Mouse (Mus musculus): Measurements from ENCODE around the gene Slc26a11. TPM values are rescaled to one million over a fixed set of nuclear protein-coding genes. Genes with fewer than 3 reads are reported as not detected.
A peak's percentile ranks its signal among the peaks of the same experiment; 100 is the strongest.

The Slc26a11 gene
- polyA plus RNA-seq, 1 experiment from 2014 or later = 3.6 TPM

DNA sequence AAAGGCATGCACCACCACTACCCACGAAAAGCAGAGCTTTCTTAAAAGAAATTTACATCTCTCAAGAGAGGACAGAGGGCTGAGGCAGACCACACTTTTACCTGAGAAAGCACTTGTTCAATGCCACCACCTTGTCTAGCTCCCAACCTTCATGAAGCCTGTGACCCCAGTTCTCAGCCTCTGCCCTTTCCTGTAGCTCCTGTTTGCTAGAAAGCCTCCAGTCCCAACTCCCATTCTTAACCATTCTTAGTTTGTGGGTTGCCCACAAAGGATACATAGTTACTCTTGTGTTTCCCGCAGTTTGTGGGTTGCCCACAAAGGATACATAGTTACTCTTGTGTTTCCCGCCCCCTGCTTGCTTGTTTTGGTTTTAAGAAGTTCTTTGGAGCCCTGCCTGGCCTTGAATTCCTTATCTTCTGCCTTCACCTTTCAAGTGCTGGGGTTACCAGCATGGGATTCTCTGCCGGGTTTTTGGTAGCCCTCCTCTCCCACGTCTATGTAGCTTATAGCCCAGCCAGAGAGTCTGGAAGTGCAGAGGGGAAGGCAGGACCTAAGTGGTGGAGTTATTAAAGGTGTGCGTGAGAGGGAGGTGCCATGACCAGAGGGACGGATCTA, 36.1 kb downstream of the Slc26a11 start:
- no peak overlapping the region for H3K9ac ChIP-seq (ENCODE audit: low read length)
- no peak for TF ChIP-seq EP300 (optimal IDR thresholded peaks at IDR 0.05)
- DNase-seq (ENCODE audit: low spot score) = no peak
- WGBS = 44% methylated on average over 7 of the region's 7 CpGs
- H3K4me3 ChIP-seq (ENCODE audit: low read depth, low read length) = no peak overlapping the region
- H3K9me3 ChIP-seq (ENCODE audit: control insufficient read depth, low read length) = no peaks in the 10 kb centered on the region
- peak overlapping the region; percentile 82 for H3K27ac ChIP-seq (replicated peaks)
- no peak for ATAC-seq (ENCODE audit: low FRiP score, low TSS enrichment)
- no peaks in the 10 kb centered on the region; the same call in 1 of the 2 replicates for H3K4me1 ChIP-seq (replicated peaks; ENCODE audit: control insufficient read depth, insufficient read depth)
- H3K27me3 ChIP-seq (ENCODE audit: control insufficient read depth, insufficient read depth, low read length) = no peaks in the 10 kb centered on the region
- peak overlapping the region; percentile 80 for H3K4me2 ChIP-seq (replicated peaks; ENCODE audit: low read depth)
- 0 out of 2 replicates have a peak, but pooled peaks cover 2% of the 10 kb centered on the region for H3K36me3 ChIP-seq (ENCODE audit: control insufficient read depth, insufficient read depth, low read length)

DNA sequence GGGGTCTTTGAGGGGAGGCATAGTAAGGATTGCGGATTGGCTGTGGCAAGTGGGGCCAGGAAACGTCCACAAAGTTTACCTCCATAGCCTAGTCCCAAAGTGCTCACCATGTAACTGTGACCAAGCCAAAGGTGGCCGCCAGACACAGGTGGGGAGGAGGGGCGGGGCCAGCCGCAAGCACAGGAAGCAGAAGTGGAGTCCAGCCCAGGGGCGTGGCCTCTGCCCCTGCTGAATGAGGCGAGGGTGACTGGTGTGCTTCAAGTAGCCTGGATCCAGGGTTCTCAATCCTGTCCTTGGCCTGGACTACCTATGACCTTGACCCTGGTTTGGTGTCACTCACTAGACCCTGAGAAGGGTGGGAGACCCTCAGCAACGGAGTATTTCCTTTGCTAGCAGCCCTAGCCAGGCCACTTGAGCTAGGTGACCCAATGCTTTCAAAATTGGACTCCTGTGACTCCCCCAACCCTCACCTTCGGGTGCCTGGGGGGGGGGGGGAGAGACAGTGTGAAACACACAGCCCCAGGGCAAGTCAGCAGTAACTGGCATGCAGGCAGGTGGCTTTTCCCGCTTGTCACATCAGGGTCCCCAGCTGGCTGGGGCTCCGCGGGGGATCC, 36.8 kb downstream of the Slc26a11 start:
- Histone ChIP-seq H3K4me2 (replicated peaks; ENCODE audit: low read depth) (peak overlapping the region; percentile 74), H3K9ac (ENCODE audit: low read length) (peak overlapping the region; percentile 63; the same call in 1 of the 2 replicates), H3K27me3 (ENCODE audit: control insufficient read depth, insufficient read depth, low read length) (no peaks in the 10 kb centered on the region)

DNA sequence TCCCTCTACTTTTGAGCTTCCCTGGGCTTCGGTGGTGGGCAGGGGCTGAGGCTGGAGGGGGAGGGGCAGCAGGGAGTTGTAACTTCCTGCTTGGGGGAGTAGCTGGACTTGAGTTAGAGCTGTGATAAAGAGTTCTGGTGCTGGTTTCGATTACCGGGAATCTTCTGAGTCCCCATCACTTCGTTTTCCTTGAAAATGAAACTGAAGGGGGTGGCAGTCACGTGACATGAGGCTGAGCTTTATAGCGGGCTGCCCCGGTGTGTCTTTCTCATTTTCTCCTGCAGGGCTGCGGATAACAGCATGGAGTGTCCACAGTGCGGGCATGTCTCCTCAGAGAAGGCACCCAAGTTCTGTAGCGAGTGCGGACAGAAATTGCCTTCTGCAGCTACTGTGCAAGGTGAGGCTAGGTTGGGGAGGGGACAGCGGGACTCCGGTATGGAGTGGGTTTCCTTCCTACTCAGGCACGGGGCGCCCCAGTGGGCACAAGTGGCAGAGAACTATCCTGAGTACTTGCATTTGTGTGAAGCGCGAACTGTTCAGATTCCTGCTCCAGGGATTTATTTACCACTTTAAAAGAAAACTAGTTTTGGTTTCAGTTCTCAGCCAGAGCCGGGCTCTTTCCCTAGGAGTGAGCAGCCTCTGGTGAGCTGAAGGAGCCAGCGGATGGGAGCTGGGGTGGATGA, 37.6 kb downstream of the Slc26a11 start, which contains the start of gene Rnf213:
Gene Rnf213 (plus strand): TSS at position 301 of the 683 bp plus-strand sequence.
- peak; percentile 78 for DNase-seq (ENCODE audit: low spot score)
- peak within 1 kb of the TSS; percentile 63 for H3K9ac ChIP-seq (ENCODE audit: low read length)
- H3K27me3 ChIP-seq (ENCODE audit: control insufficient read depth, insufficient read depth, low read length) = no peaks in the 10 kb centered on the region
- H3K27ac ChIP-seq (replicated peaks) = peak within 1 kb of the TSS; percentile 82
- H3K4me2 ChIP-seq (replicated peaks; ENCODE audit: low read depth) = peak within 1 kb of the TSS; percentile 74
- 0 out of 2 replicates have a peak, but pooled peaks cover 2% of the 10 kb centered on the region for H3K36me3 ChIP-seq (ENCODE audit: control insufficient read depth, insufficient read depth, low read length)
- H3K9me3 ChIP-seq (ENCODE audit: control insufficient read depth, low read length) = no peaks in the 10 kb centered on the region
- TF ChIP-seq CTCF (IDR thresholded peaks at IDR 0.05; ENCODE audit: low read depth) = peak; percentile 58
- TF ChIP-seq EP300 (optimal IDR thresholded peaks at IDR 0.05) = no peak
- peak; percentile 69 for ATAC-seq (ENCODE audit: low FRiP score, low TSS enrichment)
- no peaks in the 10 kb centered on the region; the same call in 1 of the 2 replicates for H3K4me1 ChIP-seq (replicated peaks; ENCODE audit: control insufficient read depth, insufficient read depth)
- H3K4me3 ChIP-seq (ENCODE audit: low read depth, low read length) = peak within 1 kb of the TSS; percentile 57
- 0% methylated on average over 19 of the region's 19 CpGs for WGBS

More for the DNA sequence above, 36.8 kb downstream of the Slc26a11 start:
- H3K36me3 ChIP-seq (ENCODE audit: control insufficient read depth, insufficient read depth, low read length) = 0 out of 2 replicates have a peak, but pooled peaks cover 2% of the 10 kb centered on the region
- H3K4me3 ChIP-seq (ENCODE audit: low read depth, low read length) = peak overlapping the region; percentile 57
- DNase-seq (ENCODE audit: low spot score) (peak; percentile 93), ATAC-seq (ENCODE audit: low FRiP score, low TSS enrichment) (peak; percentile 69)
- no peaks in the 10 kb centered on the region; the same call in 1 of the 2 replicates for H3K4me1 ChIP-seq (replicated peaks; ENCODE audit: control insufficient read depth, insufficient read depth)
- peak overlapping the region; percentile 82 for H3K27ac ChIP-seq (replicated peaks)
- no peaks in the 10 kb centered on the region for H3K9me3 ChIP-seq (ENCODE audit: control insufficient read depth, low read length)
- WGBS = 14% methylated on average over 11 of the region's 12 CpGs
- TF ChIP-seq CTCF (IDR thresholded peaks at IDR 0.05; ENCODE audit: low read depth) (no peak), EP300 (optimal IDR thresholded peaks at IDR 0.05) (no peak)

DNA sequence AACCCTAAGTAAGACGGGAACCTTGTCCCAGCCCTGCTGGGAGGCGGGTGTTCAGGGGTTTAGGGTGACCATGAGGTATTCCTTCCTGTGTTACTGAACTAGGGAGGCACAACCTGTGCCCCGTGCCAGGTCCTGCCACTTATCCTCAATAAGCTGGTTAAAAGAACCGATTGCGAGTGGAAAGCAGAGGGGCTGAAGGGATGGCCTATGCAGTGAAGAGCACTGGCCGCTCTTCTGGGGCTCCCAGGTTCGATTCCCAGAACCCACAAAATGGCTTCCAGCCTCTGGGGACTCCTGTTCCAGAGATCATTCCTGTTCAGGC, 38.1 kb downstream of the Slc26a11 start:
- TF ChIP-seq EP300 (optimal IDR thresholded peaks at IDR 0.05) = no peak
- TF ChIP-seq CTCF (IDR thresholded peaks at IDR 0.05; ENCODE audit: low read depth) = no peak
- Histone ChIP-seq H3K36me3 (ENCODE audit: control insufficient read depth, insufficient read depth, low read length) (0 out of 2 replicates have a peak, but pooled peaks cover 2% of the 10 kb centered on the region), H3K4me1 (replicated peaks; ENCODE audit: control insufficient read depth, insufficient read depth) (no peaks in the 10 kb centered on the region; the same call in 1 of the 2 replicates), H3K9me3 (ENCODE audit: control insufficient read depth, low read length) (no peaks in the 10 kb centered on the region), H3K4me2 (replicated peaks; ENCODE audit: low read depth) (peak overlapping the region; percentile 74), H3K27ac (replicated peaks) (peak overlapping the region; percentile 82), H3K9ac (ENCODE audit: low read length) (peak overlapping the region; percentile 63), H3K27me3 (ENCODE audit: control insufficient read depth, insufficient read depth, low read length) (no peaks in the 10 kb centered on the region), H3K4me3 (ENCODE audit: low read depth, low read length) (peak overlapping the region; percentile 57)
- 27% methylated on average over 7 of the region's 7 CpGs for WGBS
- ATAC-seq (ENCODE audit: low FRiP score, low TSS enrichment) = no peak
- DNase-seq (ENCODE audit: low spot score) = no peak

DNA sequence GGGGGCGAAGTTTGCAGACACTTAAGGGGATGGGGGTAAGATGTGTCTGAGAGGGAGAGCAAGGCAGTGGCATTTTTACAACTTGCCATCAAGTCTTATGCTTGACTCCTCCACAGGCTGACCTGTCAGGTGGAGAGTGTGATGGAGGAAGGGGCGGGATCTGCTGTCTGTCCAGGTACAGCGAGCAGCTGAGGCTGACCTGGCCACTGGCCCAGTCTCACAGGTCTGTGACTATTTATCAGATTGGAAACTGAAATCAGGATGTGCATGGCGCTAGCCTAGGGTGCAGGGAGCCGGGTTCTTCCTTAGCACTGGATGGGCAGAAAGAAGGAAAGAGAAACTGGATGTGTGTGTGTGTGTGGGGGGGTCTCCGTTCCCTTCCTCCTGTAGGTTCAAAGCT, 38.9 kb downstream of the Slc26a11 start:
- Histone ChIP-seq H3K27ac (replicated peaks) (no peak overlapping the region), H3K9me3 (ENCODE audit: control insufficient read depth, low read length) (no peaks in the 10 kb centered on the region), H3K27me3 (ENCODE audit: control insufficient read depth, insufficient read depth, low read length) (no peaks in the 10 kb centered on the region), H3K4me3 (ENCODE audit: low read depth, low read length) (peak overlapping the region; percentile 57), H3K9ac (ENCODE audit: low read length) (peak overlapping the region; percentile 63; the same call in 1 of the 2 replicates), H3K36me3 (ENCODE audit: control insufficient read depth, insufficient read depth, low read length) (0 out of 2 replicates have a peak, but pooled peaks cover 2% of the 10 kb centered on the region), H3K4me1 (replicated peaks; ENCODE audit: control insufficient read depth, insufficient read depth) (no peaks in the 10 kb centered on the region; the same call in 1 of the 2 replicates), H3K4me2 (replicated peaks; ENCODE audit: low read depth) (peak overlapping the region; percentile 74)
- peak; percentile 46 for DNase-seq (ENCODE audit: low spot score)
- 60% methylated on average over 6 of the region's 6 CpGs for WGBS
- TF ChIP-seq CTCF (IDR thresholded peaks at IDR 0.05; ENCODE audit: low read depth) = no peak
- no peak for TF ChIP-seq EP300 (optimal IDR thresholded peaks at IDR 0.05)
- ATAC-seq (ENCODE audit: low FRiP score, low TSS enrichment) = no peak
